ENCODE assay signal across 14 mouse cellular contexts in the genomic region with DNA sequence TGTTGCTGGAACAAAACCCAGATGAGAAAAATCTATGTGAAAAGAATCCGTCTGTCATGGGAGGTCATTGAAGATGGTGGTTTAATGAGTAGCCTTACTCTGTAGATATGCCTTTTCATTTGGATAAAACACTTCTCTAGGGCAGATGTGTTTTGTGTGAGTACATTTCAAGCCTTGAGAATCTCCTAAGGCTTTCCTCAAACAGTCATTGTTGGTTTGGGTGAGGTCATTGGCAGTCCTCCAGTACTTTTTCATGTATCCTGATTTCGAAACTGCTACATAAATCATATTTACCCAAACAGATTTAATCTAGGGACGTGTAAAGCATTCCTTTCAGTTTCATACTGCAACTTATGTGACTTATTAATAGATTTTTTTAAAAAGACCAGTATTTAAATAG. TPM values are rescaled to one million over a fixed set of nuclear protein-coding genes. Genes with fewer than 3 reads are reported as not detected.
DNase-seq lines count a peak whose midpoint lies in the region; ATAC-seq and TF ChIP-seq lines count a peak whose summit lies in the region.
"Had no signal": no experiment of that assay in that cellular context is flagged by ENCODE, and none has a peak within 500 bp of the region (broad histone marks: within the 10 kb centered on the region; RNA-seq: fewer than 3 reads in every experiment).

No protein-coding gene starts in this region.

- H3K9me3 ChIP-seq in kidney, postnatal 0 days (replicated peaks; ENCODE audit: low read length) = no peaks in the 10 kb centered on the region
- H3K9me3 ChIP-seq in forebrain, embryonic 16.5 days (ENCODE audit: control insufficient read depth, low read length) = no peaks in the 10 kb centered on the region
- H3K9me3 ChIP-seq: forebrain, embryonic 10.5 days; intestine, embryonic 15.5 days; limb, embryonic 12.5 days had no signal

- no peak overlapping the region for H3K9ac ChIP-seq in kidney, postnatal 0 days (ENCODE audit: low read depth, low read length)
- no peak overlapping the region for H3K9ac ChIP-seq in forebrain, embryonic 16.5 days (replicated peaks; ENCODE audit: low read depth, low read length)
- H3K9ac ChIP-seq: intestine, embryonic 15.5 days; limb, embryonic 12.5 days had no signal

- H3K4me1 ChIP-seq in kidney, postnatal 0 days (replicated peaks; ENCODE audit: insufficient read depth, low read length) = no peaks in the 10 kb centered on the region; the same call in 1 of the 2 replicates
- H3K4me1 ChIP-seq in forebrain, embryonic 16.5 days (replicated peaks; ENCODE audit: control insufficient read depth, insufficient read depth, low read length) = no peaks in the 10 kb centered on the region
- H3K4me1 ChIP-seq: forebrain, embryonic 10.5 days; intestine, embryonic 15.5 days; limb, embryonic 12.5 days had no signal

- TF ChIP-seq CTCF in kidney, postnatal 0 days (IDR thresholded peaks at IDR 0.05; ENCODE audit: low read depth) = no peak

- intact Hi-C loops in heart, postnatal 14 days (cut with DNase I) = no loop called here

- no peak overlapping the region for H3K27ac ChIP-seq in kidney, postnatal 0 days
- H3K27ac ChIP-seq in forebrain, embryonic 16.5 days (ENCODE audit: low read length) = no peak overlapping the region
- H3K27ac ChIP-seq: forebrain, embryonic 10.5 days; intestine, embryonic 15.5 days; limb, embryonic 12.5 days; macrophage had no signal

- 44% methylated on average over 3 of the region's 3 CpGs for WGBS in kidney, postnatal 0 days
- WGBS in forebrain, embryonic 16.5 days = 84% methylated on average over 3 of the region's 3 CpGs

- DNase-seq in kidney, postnatal 0 days (ENCODE audit: low spot score) = peak; percentile 61
- no peak for DNase-seq in kidney, adult 11 months
- peak; percentile 61 for DNase-seq in 416B (ENCODE audit: low read depth)
- peak; percentile 36 for DNase-seq in fibroblast of lung, adult 2 months (ENCODE audit: low read depth)
- no peak for DNase-seq in heart, postnatal 14 days
- DNase-seq: cerebellum, adult 9-10 months; thymus, adult 2 months had no signal

- no peaks in the 10 kb centered on the region for H3K36me3 ChIP-seq in kidney, postnatal 0 days (ENCODE audit: insufficient read depth, low read length)
- H3K36me3 ChIP-seq in forebrain, embryonic 16.5 days (ENCODE audit: control insufficient read depth, insufficient read depth) = no peaks in the 10 kb centered on the region
- H3K36me3 ChIP-seq: forebrain, embryonic 10.5 days; intestine, embryonic 15.5 days; limb, embryonic 12.5 days had no signal

- H3K4me3 ChIP-seq in kidney, postnatal 0 days (replicated peaks; ENCODE audit: low read depth, low read length) = no peak overlapping the region
- no peak overlapping the region for H3K4me3 ChIP-seq in forebrain, embryonic 16.5 days (replicated peaks; ENCODE audit: low read length)
- H3K4me3 ChIP-seq: forebrain, embryonic 10.5 days; intestine, embryonic 15.5 days; limb, embryonic 12.5 days had no signal

- no peaks in the 10 kb centered on the region for H3K27me3 ChIP-seq in kidney, postnatal 0 days (ENCODE audit: insufficient read depth, low read length)
- H3K27me3 ChIP-seq in forebrain, embryonic 16.5 days (replicated peaks; ENCODE audit: control insufficient read depth, insufficient read depth, low read length) = no peaks in the 10 kb centered on the region
- H3K27me3 ChIP-seq: intestine, embryonic 15.5 days; limb, embryonic 12.5 days had no signal

- no peak overlapping the region for H3K4me2 ChIP-seq in kidney, postnatal 0 days (ENCODE audit: low read length)
- no peak overlapping the region for H3K4me2 ChIP-seq in forebrain, embryonic 16.5 days (ENCODE audit: low read length)
- H3K4me2 ChIP-seq: heart, embryonic 11.5 days; intestine, embryonic 15.5 days; limb, embryonic 12.5 days had no signal

- ATAC-seq in kidney, postnatal 0 days (replicated peaks; ENCODE audit: low FRiP score, low read depth) = no peak
- peak; percentile 56 for ATAC-seq in megakaryocyte progenitor cell, adult 5-6 weeks (replicated peaks; ENCODE audit: poor library complexity)
- no peak for ATAC-seq in forebrain, embryonic 16.5 days
- ATAC-seq: intestine, embryonic 15.5 days had no signal

RNA-seq across cellular contexts. Expression of a gene that starts 24.3 kb away (rescaled TPM):
- 34.8 and 41.4 TPM in 2 replicates for polyA plus RNA-seq in kidney, postnatal 0 days (2015; fragmentation: Nextera tagmentation; extraction: Ambion mirVana)
- total RNA-seq in megakaryocyte progenitor cell, adult 5-6 weeks (2015) = 60.2 and 64.5 TPM in 2 replicates
- 150 and 189 TPM in 2 replicates for total RNA-seq in megakaryocyte progenitor cell, adult 5-6 weeks (2017)
- polyA plus RNA-seq in forebrain, embryonic 16.5 days (2015; fragmentation: Nextera tagmentation; extraction: Ambion mirVana) = 9.0 and 9.6 TPM in 2 replicates
- total RNA-seq in heart, postnatal 14 days (2021) = 1 to 10 TPM in 1 of 2 experiments, under 1 TPM in 1; 0.76 to 1.0 TPM

Comparison
In these comparisons a context has a peak if more than half of its experiments do, and no peak if none do; other contexts are left out.
1. DNase-seq: peak in kidney, postnatal 0 days (single experiment), 416B (single experiment) and fibroblast of lung, adult 2 months (single experiment); none in kidney, adult 11 months (single experiment) and heart, postnatal 14 days (0 of 2).
2. RNA of a gene that starts 24.3 kb away (total RNA-seq): 60.2 to 189 TPM in megakaryocyte progenitor cell, adult 5-6 weeks; 0.76 to 1.0 TPM in heart, postnatal 14 days; every median in the first group is over 10 times any median in the second.